Mouse (Mus musculus) limb, embryonic 15.5 days (tissue): ENCODE measurements around the gene 4930590J08Rik. TPM values are rescaled to one million over a fixed set of nuclear protein-coding genes. Genes with fewer than 3 reads are reported as not detected.

Experiments used
- ATAC-seq: fragments of 200-750 bp; cut with Nextera tagmentation; 2 replicates; pipeline ENCODE4 v1.8.0; 2017; ENCODE audit warnings: low read depth, moderate TSS enrichment; ENCODE audit not compliant: insufficient number of reproducible peaks, low FRiP score, low TSS enrichment
- H3K27ac ChIP-seq: fragments of 300-500 bp; sonication (generic); 2 replicates; pipeline ENCODE4 v1.5.1; 2015; ENCODE audit warnings: moderate library complexity, mild to moderate bottlenecking, inconsistent platforms
- H3K27me3 ChIP-seq: fragments of 300-500 bp; sonication (generic); 2 replicates; pipeline ENCODE4 v1.6.1; 2015; ENCODE audit warnings: inconsistent platforms
- H3K36me3 ChIP-seq: fragments of 300-500 bp; sonication (generic); 2 replicates; pipeline ENCODE4 v1.6.1; 2015; ENCODE audit warnings: inconsistent platforms
- H3K4me1 ChIP-seq: fragments of 300-500 bp; sonication (generic); 2 replicates; pipeline ENCODE4 v1.6.1; 2015; ENCODE audit warnings: inconsistent platforms
- H3K4me2 ChIP-seq: fragments of 300-500 bp; sonication (generic); 2 replicates; pipeline ENCODE4 v1.6.1; 2015; ENCODE audit warnings: mild to moderate bottlenecking, inconsistent platforms
- H3K4me3 ChIP-seq: fragments of 300-500 bp; sonication (generic); 2 replicates; pipeline ENCODE4 v1.5.1; 2015; ENCODE audit warnings: mild to moderate bottlenecking, inconsistent platforms
- H3K9ac ChIP-seq: fragments of 300-500 bp; sonication (generic); 2 replicates; pipeline ENCODE4 v1.6.1; 2015; ENCODE audit warnings: inconsistent platforms
- H3K9me3 ChIP-seq: fragments of 300-500 bp; sonication (generic); 2 replicates; pipeline ENCODE4 v1.6.1; 2016; ENCODE audit warnings: inconsistent platforms
- WGBS: fragments of 180-500 bp; shearing (Covaris S2); methylation state at CpG from one replicate; pipeline ENCODE4 v1.1.7; 2015; 5-methylcytosine and 5-hydroxymethylcytosine counted together
- polyA plus RNA-seq: library from polyadenylated mRNA; unstranded; fragments of >200 nt; fragmentation: Nextera tagmentation; extraction: Ambion mirVana; gene quantifications from 2 replicates; pipeline ENCODE4 v1.2.1, GENCODE M21; 2015

4930590J08Rik gene
- polyA plus RNA-seq, 1 experiment from 2014 or later = 0.41 TPM

GRCm38 (mm10) chr6:91966006-91966405, 63.4 kb downstream of the 4930590J08Rik start:
- 49% methylated on average over 6 of the region's 6 CpGs for WGBS
- ATAC-seq = no peak

GRCm38 (mm10) chr6:91972201-91972646, 69.6 kb downstream of the 4930590J08Rik start:
- Histone ChIP-seq H3K27me3 (peaks cover 11% of the 10 kb centered on the region; the same call in 1 of the 2 replicates), H3K4me2 (no peak overlapping the region), H3K36me3 (no peaks in the 10 kb centered on the region), H3K4me3 (no peak overlapping the region), H3K27ac (0 out of 2 replicates have a peak overlapping the region, but pooled peaks have one; percentile 17), H3K9ac (no peak overlapping the region), H3K4me1 (peaks cover 6% of the 10 kb centered on the region), H3K9me3 (no peaks in the 10 kb centered on the region)
- 41% methylated on average over 9 of the region's 9 CpGs for WGBS
- ATAC-seq = peak; percentile 74; the same call in 1 of the 2 replicates

More at GRCm38 (mm10) chr6:91966006-91966405, 63.4 kb downstream of the 4930590J08Rik start:
- no peak overlapping the region for H3K4me3 ChIP-seq
- H3K9ac ChIP-seq = no peak overlapping the region
- peaks cover 3% of the 10 kb centered on the region; the same call in 1 of the 2 replicates for H3K4me1 ChIP-seq
- H3K36me3 ChIP-seq = no peaks in the 10 kb centered on the region
- no peak overlapping the region for H3K4me2 ChIP-seq
- H3K27ac ChIP-seq = no peak overlapping the region
- H3K9me3 ChIP-seq = no peaks in the 10 kb centered on the region
- no peaks in the 10 kb centered on the region for H3K27me3 ChIP-seq

- no peak for ATAC-seq
- no peaks in the 10 kb centered on the region for H3K36me3 ChIP-seq
- 72% methylated on average over 6 of the region's 6 CpGs for WGBS
- no peak overlapping the region for H3K4me3 ChIP-seq
- H3K9ac ChIP-seq = no peak overlapping the region
- no peak overlapping the region for H3K4me2 ChIP-seq
- H3K27me3 ChIP-seq = peaks cover 27% of the 10 kb centered on the region
- no peaks in the 10 kb centered on the region for H3K9me3 ChIP-seq
- H3K4me1 ChIP-seq = peaks cover 15% of the 10 kb centered on the region
- H3K27ac ChIP-seq = no peak overlapping the region
Observed at GRCm38 (mm10) chr6:91973972-91974371, 71.4 kb downstream of the 4930590J08Rik start.

GRCm38 (mm10) chr6:91978371-91979300, 76.0 kb downstream of the 4930590J08Rik start, which contains the start of gene Fgd5:
TSS of gene Fgd5 (plus strand) at chr6:91978878.
- H3K9me3 ChIP-seq = no peaks in the 10 kb centered on the region
- peaks cover 47% of the 10 kb centered on the region for H3K27me3 ChIP-seq
- H3K36me3 ChIP-seq = no peaks in the 10 kb centered on the region
- H3K27ac ChIP-seq = no peak within 1 kb of the TSS
- H3K4me3 ChIP-seq = peak within 1 kb of the TSS; percentile 51
- WGBS = under 1% methylated on average over 42 of the region's 62 CpGs
- peaks cover 14% of the 10 kb centered on the region for H3K4me1 ChIP-seq
- peak; percentile 71; the same call in 1 of the 2 replicates for ATAC-seq
- H3K9ac ChIP-seq = peak within 1 kb of the TSS; percentile 26
- peak within 1 kb of the TSS; percentile 82 for H3K4me2 ChIP-seq

- peaks cover 14% of the 10 kb centered on the region for H3K4me1 ChIP-seq
- H3K4me2 ChIP-seq = peak overlapping the region; percentile 82
- no peak overlapping the region for H3K27ac ChIP-seq
- ATAC-seq = no peak
- H3K9me3 ChIP-seq = no peaks in the 10 kb centered on the region
- H3K27me3 ChIP-seq = peaks cover 47% of the 10 kb centered on the region
- WGBS = 9% methylated on average over 23 of the region's 23 CpGs
- H3K4me3 ChIP-seq = peak overlapping the region; percentile 51
- no peaks in the 10 kb centered on the region for H3K36me3 ChIP-seq
- H3K9ac ChIP-seq = peak overlapping the region; percentile 26; the same call in 1 of the 2 replicates
Observed at GRCm38 (mm10) chr6:91979301-91979996, 76.8 kb downstream of the 4930590J08Rik start.

GRCm38 (mm10) chr6:91980011-91980410, 77.4 kb downstream of the 4930590J08Rik start:
- Histone ChIP-seq H3K9me3 (no peaks in the 10 kb centered on the region), H3K4me3 (peak overlapping the region; percentile 51; the same call in 1 of the 2 replicates), H3K27ac (no peak overlapping the region), H3K4me2 (no peak overlapping the region; the same call in 1 of the 2 replicates), H3K36me3 (no peaks in the 10 kb centered on the region), H3K9ac (no peak overlapping the region), H3K4me1 (peaks cover 14% of the 10 kb centered on the region), H3K27me3 (peaks cover 47% of the 10 kb centered on the region)
- no peak for ATAC-seq
- 61% methylated on average over 3 of the region's 3 CpGs for WGBS

- 85% methylated on average over 8 of the region's 8 CpGs for WGBS
- Histone ChIP-seq H3K9ac (no peak overlapping the region), H3K4me3 (no peak overlapping the region), H3K27ac (no peak overlapping the region), H3K9me3 (no peaks in the 10 kb centered on the region), H3K36me3 (no peaks in the 10 kb centered on the region), H3K4me1 (no peaks in the 10 kb centered on the region), H3K27me3 (no peaks in the 10 kb centered on the region), H3K4me2 (no peak overlapping the region)
- ATAC-seq = no peak
Observed at GRCm38 (mm10) chr6:91990101-91990500, 87.5 kb downstream of the 4930590J08Rik start.

- Histone ChIP-seq H3K27me3 (no peaks in the 10 kb centered on the region), H3K9me3 (no peaks in the 10 kb centered on the region), H3K4me2 (no peak overlapping the region), H3K27ac (no peak overlapping the region), H3K36me3 (no peaks in the 10 kb centered on the region), H3K4me1 (no peaks in the 10 kb centered on the region), H3K9ac (no peak overlapping the region), H3K4me3 (no peak overlapping the region)
- whole genome bisulfite sequencing = 78% methylated on average over 2 of the region's 2 CpGs
- ATAC-seq = no peak
Observed at GRCm38 (mm10) chr6:91992823-91993222, 90.2 kb downstream of the 4930590J08Rik start.

GRCm38 (mm10) chr6:91993795-91994505, 91.3 kb downstream of the 4930590J08Rik start:
- 73% methylated on average over 8 of the region's 8 CpGs for WGBS
- H3K9ac ChIP-seq = no peak overlapping the region

GRCm38 (mm10) chr6:91996072-91996471, 93.5 kb downstream of the 4930590J08Rik start:
- 50% methylated on average over 8 of the region's 8 CpGs for WGBS
- no peak overlapping the region for H3K4me2 ChIP-seq
- no peaks in the 10 kb centered on the region for H3K9me3 ChIP-seq
- no peaks in the 10 kb centered on the region for H3K27me3 ChIP-seq
- H3K9ac ChIP-seq = no peak overlapping the region
- no peak for ATAC-seq
- H3K36me3 ChIP-seq = no peaks in the 10 kb centered on the region
- H3K4me3 ChIP-seq = no peak overlapping the region
- no peaks in the 10 kb centered on the region for H3K4me1 ChIP-seq
- H3K27ac ChIP-seq = no peak overlapping the region

More at GRCm38 (mm10) chr6:91993795-91994505, 91.3 kb downstream of the 4930590J08Rik start:
- no peaks in the 10 kb centered on the region for H3K27me3 ChIP-seq
- no peak overlapping the region for H3K4me2 ChIP-seq
- no peaks in the 10 kb centered on the region for H3K4me1 ChIP-seq
- H3K36me3 ChIP-seq = no peaks in the 10 kb centered on the region
- H3K27ac ChIP-seq = no peak overlapping the region
- no peak overlapping the region for H3K4me3 ChIP-seq
- no peak for ATAC-seq
- H3K9me3 ChIP-seq = no peaks in the 10 kb centered on the region
